Mouse (Mus musculus): ENCODE measurements at regions not wholly inside any gene's neighbourhood (a gene's known extent, or its start where the extent isn't known, plus 50 kb on each side); places are given as distances from the start of the nearest gene placed in this dataset.
"Not testable (repeated sequence)": the region's sequence is repeated elsewhere in the genome, so short reads cannot be mapped to it uniquely, and the experiment has no call there.

DNA sequence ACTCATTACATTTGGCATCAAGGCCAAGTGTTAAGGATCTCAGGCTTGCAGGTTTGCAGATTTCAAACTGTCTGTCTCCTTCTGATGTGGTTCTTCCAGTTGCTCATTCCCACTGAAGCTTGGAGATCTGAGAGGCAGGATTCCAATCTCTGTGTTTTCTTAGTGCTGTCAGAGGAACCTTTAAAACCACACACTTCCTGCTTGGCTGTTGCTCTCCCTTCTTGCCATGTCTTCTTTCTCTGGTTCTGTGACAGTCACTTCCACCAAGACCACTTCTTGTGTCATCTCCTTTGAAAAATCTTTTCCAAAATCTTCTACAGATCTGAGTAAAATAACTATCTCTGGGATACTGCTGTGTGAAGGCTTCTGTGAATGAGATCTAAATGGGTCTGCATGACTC is 117.3 kb downstream of the Gm5426 start:
- no peak for DNase-seq

DNA sequence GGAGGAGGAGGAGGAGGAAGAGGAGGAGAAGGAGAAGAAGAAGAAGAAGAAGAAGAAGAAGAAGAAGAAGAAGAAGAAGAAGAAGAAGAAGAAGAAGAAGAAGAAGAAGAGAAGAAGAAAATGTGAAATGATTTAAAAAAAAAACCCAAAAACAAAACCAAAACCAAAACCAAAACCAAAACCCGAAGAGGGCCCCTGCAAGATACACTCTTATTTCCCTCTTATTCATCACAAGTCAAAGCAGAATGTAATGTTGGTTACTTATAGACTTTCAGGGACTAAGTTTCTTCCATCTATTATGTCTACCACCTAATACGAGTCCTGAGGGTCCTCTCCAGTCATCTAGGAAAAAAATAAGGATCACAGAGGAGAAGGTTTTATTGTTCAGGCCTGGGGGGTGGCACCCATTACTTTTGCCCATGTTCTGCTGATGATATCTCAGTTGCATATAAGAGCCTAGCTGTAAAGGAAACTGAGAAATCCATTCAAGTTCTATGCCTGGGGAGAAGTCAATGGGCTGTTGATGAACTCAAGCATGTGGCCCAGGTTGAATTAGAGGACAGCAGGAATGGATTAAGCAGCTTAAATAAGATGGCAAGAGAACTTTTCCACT is 118.0 kb downstream of the Gm5426 start:
- DNase-seq = no peak

DNA sequence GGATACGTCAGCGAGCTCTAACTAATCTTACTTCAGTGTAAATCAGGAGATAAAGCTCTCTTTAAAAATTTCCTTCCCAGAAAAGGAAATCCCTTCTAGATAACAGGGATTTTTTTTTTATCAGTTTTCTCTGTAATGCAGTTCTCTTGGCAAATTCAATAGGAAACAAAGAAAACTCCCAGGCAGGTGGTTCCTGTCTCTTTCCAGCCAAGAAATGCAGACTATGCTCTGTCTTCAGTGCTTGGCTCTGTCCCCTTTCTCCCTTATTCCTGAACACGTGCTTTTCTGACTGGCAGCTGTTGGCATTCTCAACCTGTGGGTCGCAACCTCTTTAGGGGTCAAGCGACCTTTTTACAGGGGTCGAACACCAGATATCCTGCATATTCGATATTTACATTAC is 121.5 kb downstream of the Gm5426 start:
- DNase-seq = peak; percentile 19

DNA sequence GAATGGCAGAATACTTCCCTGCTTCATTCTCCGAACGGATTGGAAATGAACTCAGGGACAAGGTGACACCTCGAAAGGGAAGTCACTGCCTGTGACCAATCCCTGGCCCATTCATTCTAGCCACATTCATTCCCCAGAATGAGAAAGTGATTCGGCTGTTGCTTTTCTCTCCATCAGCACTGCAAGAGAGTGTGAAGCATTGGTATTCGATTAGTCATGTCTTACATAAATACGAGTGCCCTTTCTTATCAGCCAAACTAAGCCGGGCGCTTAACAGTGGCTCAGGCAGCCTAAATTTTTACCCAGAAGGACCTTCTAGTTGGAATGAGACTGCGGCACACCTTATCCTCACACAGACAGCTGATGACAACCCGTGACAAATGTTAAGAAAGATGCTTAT is 122.8 kb downstream of the Gm5426 start:
- DNase-seq = no peak

GRCm38 (mm10) chr10:96259648-96260047 is 123.2 kb downstream of the Gm5426 start:
- no peak for DNase-seq

DNA sequence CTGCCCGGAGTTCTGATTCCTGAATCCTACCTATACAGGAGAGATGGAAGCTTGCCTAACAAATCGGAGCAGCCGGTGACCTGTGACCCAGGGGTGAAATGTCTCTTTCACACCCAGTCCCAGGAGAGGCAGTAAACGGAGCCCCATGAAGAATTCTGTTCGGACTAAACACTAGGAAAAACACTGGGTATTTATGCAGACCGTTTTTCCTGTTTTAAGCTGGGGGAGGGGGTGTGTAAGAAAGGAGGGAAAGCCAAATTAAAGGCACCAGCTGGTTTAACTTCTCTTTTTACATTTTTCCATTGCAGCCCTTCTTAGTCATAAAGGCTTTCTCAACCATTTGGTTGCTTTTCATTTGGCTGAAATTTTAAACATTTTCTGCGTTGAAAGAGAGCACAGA is 127.1 kb downstream of the Gm5426 start:
- peak; percentile 14 for DNase-seq

DNA sequence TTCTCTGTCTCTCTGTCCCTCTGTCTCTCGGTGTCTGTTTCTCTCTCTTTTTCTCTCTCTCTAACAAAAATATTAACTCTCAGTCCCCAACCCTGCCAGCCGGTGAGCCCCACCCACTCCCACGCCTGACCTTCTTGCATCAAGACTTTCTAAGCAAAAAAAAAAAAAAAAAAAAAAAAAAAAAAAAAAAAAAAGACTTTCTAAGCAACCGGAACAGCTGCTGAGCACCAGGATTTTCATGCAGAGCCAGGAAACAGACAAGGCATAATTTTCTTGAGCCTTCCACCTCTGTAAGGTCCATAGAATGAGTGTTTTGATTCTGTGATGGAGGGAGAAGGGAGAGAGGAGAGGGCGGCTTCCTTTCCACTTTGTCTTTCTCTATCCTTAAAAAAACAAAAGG is 128.0 kb downstream of the Gm5426 start:
- no peak for DNase-seq

DNA sequence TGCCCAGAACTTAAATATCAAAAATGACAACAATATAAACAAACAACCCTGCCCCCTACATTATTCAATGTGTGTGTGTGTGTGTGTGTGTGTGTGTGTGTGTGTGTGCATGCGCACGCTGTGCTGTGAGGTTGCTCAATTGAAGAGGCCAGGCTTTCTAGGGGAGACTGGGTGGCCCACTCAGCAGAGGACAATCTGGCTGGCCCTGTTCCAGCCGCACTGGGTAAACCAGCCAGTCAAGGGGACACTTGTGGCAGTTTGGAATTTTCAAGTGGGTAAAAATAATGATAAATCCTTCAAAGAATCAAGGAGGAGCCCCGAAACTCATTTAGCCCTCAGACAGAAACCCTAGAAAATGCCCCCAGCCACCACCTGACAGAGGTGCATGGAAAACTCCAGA is 128.5 kb downstream of the Gm5426 start:
- DNase-seq = peak; percentile 7

DNA sequence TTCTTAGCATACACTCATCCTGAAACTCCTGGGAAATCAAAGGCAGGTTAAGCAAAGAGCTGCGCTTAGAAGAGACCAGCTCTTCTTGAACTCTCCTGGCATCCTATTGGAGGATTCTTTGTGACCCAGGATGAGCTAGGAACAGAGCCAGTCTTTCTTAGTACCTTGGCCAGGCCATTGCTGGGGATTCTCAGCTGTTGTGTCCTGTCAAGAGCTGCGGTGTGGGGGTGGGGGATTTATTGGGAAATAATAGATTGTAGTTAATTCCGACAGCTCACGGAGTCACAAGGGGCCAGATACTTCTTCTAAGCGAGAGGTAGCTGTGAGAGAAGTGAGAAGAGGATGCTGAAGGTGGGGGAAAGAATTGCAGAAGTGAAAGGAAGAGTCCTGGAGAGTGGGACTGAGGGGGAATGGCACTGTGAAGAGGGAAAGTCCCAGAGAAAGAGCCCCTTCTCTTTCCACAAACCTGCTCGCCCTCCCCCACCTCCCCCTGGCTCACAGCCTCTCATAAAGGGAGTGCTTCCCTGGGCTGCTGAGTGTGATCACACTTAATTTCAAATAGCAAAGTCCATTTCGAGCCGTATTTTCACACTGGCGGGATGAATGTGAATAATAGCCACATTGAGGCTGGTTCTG is 129.8 kb downstream of the Gm5426 start:
- DNase-seq = no peak

DNA sequence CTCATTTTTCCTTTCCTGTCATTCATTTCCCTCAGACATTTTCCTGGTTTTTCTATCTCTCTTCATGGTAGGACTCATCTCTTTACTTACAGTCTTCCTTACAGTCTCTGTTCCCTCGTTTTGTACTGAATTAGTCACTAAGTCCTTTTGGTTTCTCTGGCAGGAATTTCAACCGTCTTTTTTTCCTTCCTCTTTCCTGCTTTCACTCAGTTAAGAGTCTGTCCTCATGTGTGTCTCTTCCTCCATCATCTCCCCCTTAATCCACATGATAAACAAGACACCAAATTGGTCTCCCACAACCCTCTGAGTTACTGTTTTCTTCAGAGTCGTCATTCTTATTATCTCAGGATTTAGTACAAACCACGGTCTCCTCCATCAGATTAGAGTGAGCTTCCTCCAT is 131.2 kb downstream of the Gm5426 start:
- no peak for DNase-seq

DNA sequence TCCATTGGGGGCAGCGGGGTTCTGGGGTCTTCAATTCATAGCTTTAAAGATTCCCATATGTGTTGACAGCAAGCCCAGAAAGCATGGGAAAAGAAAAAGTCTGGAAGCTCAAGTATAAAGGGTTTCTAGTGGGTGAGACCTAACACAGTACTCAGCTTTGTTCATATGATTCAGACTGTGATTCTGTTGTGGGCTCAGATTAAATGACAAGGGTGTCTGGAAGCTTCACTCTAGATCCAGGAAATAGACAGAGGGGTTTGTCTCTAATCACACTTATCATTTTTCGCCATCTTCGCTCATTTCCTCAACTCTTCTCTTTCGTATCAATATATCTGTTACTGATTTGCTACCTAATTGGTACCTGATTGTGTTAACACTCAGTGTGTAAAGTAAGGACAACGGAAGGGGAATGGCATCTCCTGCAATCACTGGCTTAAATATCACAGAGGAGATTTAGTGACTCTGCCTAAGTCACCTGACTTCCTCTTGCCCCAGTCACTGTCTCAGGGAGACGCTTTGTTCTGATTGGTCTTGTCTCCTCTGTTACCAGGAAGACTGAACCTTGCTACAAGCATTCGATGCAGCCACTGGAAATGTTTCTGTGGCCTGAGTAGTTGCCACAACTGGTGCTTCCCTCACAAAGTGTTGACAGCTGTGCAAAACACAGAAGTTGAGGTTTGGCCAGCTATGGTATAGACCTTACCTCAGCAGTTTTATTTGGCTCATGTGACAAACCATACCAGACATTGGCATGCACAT is 137.4 kb downstream of the Gm5426 start:
- no peak for DNase-seq

DNA sequence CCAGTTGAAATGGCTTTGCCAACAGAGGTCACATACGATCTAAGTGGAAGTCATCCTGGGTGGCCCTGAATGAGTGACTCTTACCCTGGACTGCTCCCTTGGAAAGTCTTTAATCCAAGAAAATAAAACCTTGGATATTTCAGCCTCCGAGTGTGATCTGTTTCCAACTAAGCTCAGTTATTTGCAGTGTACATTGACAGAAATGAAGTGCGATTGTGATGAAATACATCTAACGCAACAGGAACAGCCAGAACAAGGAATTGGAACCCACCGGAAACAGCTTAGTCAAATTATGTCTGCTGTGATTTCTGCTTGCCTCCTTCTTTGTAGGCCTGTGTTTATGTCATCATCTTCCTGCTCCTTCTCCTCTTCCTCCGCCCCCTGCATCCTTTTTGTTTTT is 143.7 kb downstream of the Gm5426 start:
- no peak for DNase-seq

GRCm38 (mm10) chr10:96285407-96286093 is 149.1 kb downstream of the Gm5426 start:
- no peak for DNase-seq

DNA sequence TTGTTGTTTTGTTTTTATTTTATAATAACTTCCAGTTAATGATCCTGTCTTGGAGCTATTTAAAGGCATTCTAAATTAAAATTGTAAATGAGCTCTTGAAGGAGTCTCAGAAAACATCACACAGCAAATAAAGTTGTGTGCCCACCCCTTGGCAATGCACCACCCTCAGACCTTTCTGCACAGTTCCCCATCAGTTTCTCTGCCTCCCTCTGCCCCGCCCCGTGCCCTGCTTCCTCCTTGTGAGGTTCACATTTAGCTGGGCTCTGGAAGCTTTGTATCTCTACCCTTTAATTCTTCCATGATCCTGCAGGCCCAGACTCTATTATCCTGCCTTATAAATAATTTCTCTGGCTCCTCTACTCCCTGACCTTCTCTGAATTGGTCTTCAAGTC is 149.7 kb downstream of the Gm5426 start:
- no peak for DNase-seq

DNA sequence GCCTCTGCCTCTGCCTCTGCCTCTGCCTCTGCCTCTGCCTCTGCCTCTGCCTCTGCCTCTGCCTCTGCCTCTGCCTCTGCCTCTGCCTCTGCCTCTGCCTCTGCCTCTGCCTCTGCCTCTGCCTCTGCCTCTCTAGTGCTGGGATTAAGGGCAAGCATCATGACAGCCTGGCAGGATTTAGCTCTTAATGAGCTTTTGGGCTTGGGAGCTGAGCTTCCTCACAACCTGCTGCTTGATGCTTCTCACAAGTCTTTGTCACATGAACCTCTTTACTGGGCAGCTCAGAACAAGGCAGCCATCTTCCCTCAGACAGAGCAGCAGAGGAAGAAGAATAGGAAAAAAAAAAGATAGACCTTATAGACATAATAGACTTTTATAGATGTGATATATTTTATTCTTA is 152.6 kb downstream of the Gm5426 start:
- not testable (repeated sequence) for DNase-seq

- DNase-seq = no peak
Measured at GRCm38 (mm10) chr10:96293622-96294021, 157.2 kb downstream of the Gm5426 start.

GRCm38 (mm10) chr10:96294666-96295065 is 158.3 kb downstream of the Gm5426 start:
- peak; percentile 31 for DNase-seq

DNA sequence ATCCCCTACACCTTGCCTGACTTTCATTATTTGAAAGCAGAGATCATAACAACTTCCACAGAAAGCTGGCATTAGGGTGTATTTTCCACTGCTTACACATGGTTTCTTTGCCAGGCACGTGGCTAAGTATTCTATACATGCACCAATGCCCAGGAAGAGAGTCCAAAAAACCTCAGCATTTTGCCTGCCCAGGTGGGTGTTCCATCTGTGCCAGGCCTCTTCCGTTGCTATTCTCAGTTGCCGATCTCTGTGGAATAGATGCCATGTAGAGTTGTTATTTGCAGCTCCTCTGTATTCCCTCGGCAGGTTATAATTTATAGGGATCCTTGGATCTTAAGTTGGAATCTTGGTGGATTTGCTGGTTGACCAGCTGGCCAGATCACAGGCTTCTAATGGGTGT is 161.3 kb downstream of the Gm5426 start:
- DNase-seq = no peak

GRCm38 (mm10) chr10:96298566-96298965 is 162.2 kb downstream of the Gm5426 start:
- DNase-seq = peak; percentile 49

- no peak for DNase-seq
Measured at GRCm38 (mm10) chr10:96305701-96306100, 169.3 kb downstream of the Gm5426 start.

GRCm38 (mm10) chr10:96308713-96309445 is 172.5 kb downstream of the Gm5426 start:
- DNase-seq = no peak

DNA sequence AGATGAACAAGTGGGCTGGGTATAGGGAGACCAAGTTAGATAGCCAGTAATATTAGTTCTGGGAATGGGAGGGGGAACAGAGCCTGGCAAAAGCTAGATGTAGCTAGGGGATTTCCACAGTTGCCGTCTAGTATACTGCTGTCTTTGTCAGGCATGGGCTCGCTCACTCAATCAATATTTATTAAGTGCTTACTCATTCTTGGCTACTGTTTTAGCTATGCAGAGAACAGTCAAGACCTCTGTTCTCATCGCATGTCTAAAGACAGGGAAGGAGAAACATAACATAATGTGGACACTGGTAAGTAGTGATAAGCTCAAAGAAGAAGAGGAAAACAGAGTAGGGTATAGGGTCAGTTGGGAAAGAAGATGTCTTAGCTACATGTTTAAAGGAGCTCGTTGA is 173.4 kb downstream of the Gm5426 start:
- no peak for DNase-seq
